Mouse (Mus musculus): ENCODE results near the gene Lactb. TPM values are rescaled to one million over a fixed set of nuclear protein-coding genes. Genes with fewer than 3 reads are reported as not detected.

The Lactb gene
- polyA plus RNA-seq, 1 experiment from 2014 or later, result 12.2 TPM

GRCm38 (mm10) chr9:66937507-66937906 lies 37.8 kb downstream of the Lactb start:
- Histone ChIP-seq H3K9me3 (no peaks in the 10 kb centered on the region), H3K4me3 (no peak overlapping the region), H3K27ac (no peak overlapping the region), H3K27me3 (no peaks in the 10 kb centered on the region; the same call in 1 of the 2 replicates), H3K36me3 (no peaks in the 10 kb centered on the region), H3K4me1 (replicated peaks) (peaks cover 28% of the 10 kb centered on the region), H3K4me2 (no peak overlapping the region), H3K9ac (no peak overlapping the region)
- 67% methylated on average over 8 of the region's 8 CpGs for WGBS
- ATAC-seq (ENCODE audit: low FRiP score), result no peak

- no peak overlapping the region for H3K4me3 ChIP-seq
- peaks cover 28% of the 10 kb centered on the region for H3K4me1 ChIP-seq (replicated peaks)
- no peaks in the 10 kb centered on the region for H3K36me3 ChIP-seq
- peak overlapping the region; percentile 73 for H3K27ac ChIP-seq
- 28% methylated on average over 19 of the region's 19 CpGs for WGBS
- H3K27me3 ChIP-seq, result no peaks in the 10 kb centered on the region
- H3K4me2 ChIP-seq, result peak overlapping the region; percentile 18
- H3K9me3 ChIP-seq, result no peaks in the 10 kb centered on the region
- peak; percentile 64 for ATAC-seq (ENCODE audit: low FRiP score)
- H3K9ac ChIP-seq, result 0 out of 2 replicates have a peak overlapping the region, but pooled peaks have one; percentile 31
These were observed 41.1 kb downstream of the Lactb start for GRCm38 (mm10) chr9:66933869-66934808.

GRCm38 (mm10) chr9:66930351-66930750 lies 44.9 kb downstream of the Lactb start:
- Histone ChIP-seq H3K4me1 (replicated peaks) (peaks cover 22% of the 10 kb centered on the region), H3K36me3 (no peaks in the 10 kb centered on the region), H3K9ac (no peak overlapping the region), H3K27ac (no peak overlapping the region), H3K4me3 (no peak overlapping the region), H3K27me3 (no peaks in the 10 kb centered on the region), H3K4me2 (no peak overlapping the region), H3K9me3 (no peaks in the 10 kb centered on the region)
- no peak for ATAC-seq (ENCODE audit: low FRiP score)
- 72% methylated on average over 7 of the region's 7 CpGs for WGBS

GRCm38 (mm10) chr9:66927696-66928402 lies 47.4 kb downstream of the Lactb start:
- Histone ChIP-seq H3K4me1 (replicated peaks) (0 out of 2 replicates have a peak, but pooled peaks cover under 1% of the 10 kb centered on the region), H3K27ac (no peak overlapping the region), H3K9ac (no peak overlapping the region), H3K4me3 (no peak overlapping the region), H3K36me3 (no peaks in the 10 kb centered on the region), H3K9me3 (no peaks in the 10 kb centered on the region), H3K4me2 (no peak overlapping the region), H3K27me3 (no peaks in the 10 kb centered on the region)
- no peak for ATAC-seq (ENCODE audit: low FRiP score)
- 61% methylated on average over 8 of the region's 8 CpGs for WGBS

GRCm38 (mm10) chr9:66925853-66926252 lies 49.4 kb downstream of the Lactb start:
- no peaks in the 10 kb centered on the region for H3K36me3 ChIP-seq
- H3K9me3 ChIP-seq, result no peaks in the 10 kb centered on the region
- 80% methylated on average over 3 of the region's 3 CpGs for WGBS
- H3K4me3 ChIP-seq, result no peak overlapping the region
- no peaks in the 10 kb centered on the region for H3K27me3 ChIP-seq
- no peaks in the 10 kb centered on the region for H3K4me1 ChIP-seq (replicated peaks)
- no peak overlapping the region for H3K27ac ChIP-seq
- no peak overlapping the region for H3K9ac ChIP-seq
- no peak for ATAC-seq (ENCODE audit: low FRiP score)
- H3K4me2 ChIP-seq, result no peak overlapping the region

GRCm38 (mm10) chr9:66922076-66922475 lies 53.2 kb downstream of the Lactb start:
- no peaks in the 10 kb centered on the region for H3K9me3 ChIP-seq
- H3K4me1 ChIP-seq (replicated peaks), result peaks cover 15% of the 10 kb centered on the region
- ATAC-seq (ENCODE audit: low FRiP score), result no peak
- H3K27ac ChIP-seq, result no peak overlapping the region
- H3K36me3 ChIP-seq, result no peaks in the 10 kb centered on the region
- H3K4me3 ChIP-seq, result no peak overlapping the region
- H3K27me3 ChIP-seq, result no peaks in the 10 kb centered on the region
- no peak overlapping the region for H3K9ac ChIP-seq
- H3K4me2 ChIP-seq, result no peak overlapping the region
- WGBS, result 97% methylated on average over 1 of the region's 1 CpGs

GRCm38 (mm10) chr9:66920488-66921279 lies 54.6 kb downstream of the Lactb start:
- peak overlapping the region; percentile 74 for H3K4me2 ChIP-seq
- no peak for ATAC-seq (ENCODE audit: low FRiP score)
- no peaks in the 10 kb centered on the region for H3K27me3 ChIP-seq
- 11% methylated on average over 6 of the region's 6 CpGs for WGBS
- no peak overlapping the region for H3K9ac ChIP-seq
- H3K27ac ChIP-seq, result no peak overlapping the region
- no peaks in the 10 kb centered on the region for H3K9me3 ChIP-seq
- peaks cover 25% of the 10 kb centered on the region for H3K4me1 ChIP-seq (replicated peaks)
- H3K36me3 ChIP-seq, result no peaks in the 10 kb centered on the region
- H3K4me3 ChIP-seq, result no peak overlapping the region

- H3K27ac ChIP-seq, result peak overlapping the region; percentile 82
- H3K4me3 ChIP-seq, result peak overlapping the region; percentile 87
- H3K9ac ChIP-seq, result peak overlapping the region; percentile 70
- H3K27me3 ChIP-seq, result no peaks in the 10 kb centered on the region
- H3K4me1 ChIP-seq (replicated peaks), result peaks cover 31% of the 10 kb centered on the region
- H3K4me2 ChIP-seq, result peak overlapping the region; percentile 74
- H3K9me3 ChIP-seq, result no peaks in the 10 kb centered on the region
- H3K36me3 ChIP-seq, result no peaks in the 10 kb centered on the region
- under 1% methylated on average over 14 of the region's 14 CpGs for WGBS
- peak; percentile 57 for ATAC-seq (ENCODE audit: low FRiP score)
These were observed 55.3 kb downstream of the Lactb start for GRCm38 (mm10) chr9:66919981-66920380.

- Histone ChIP-seq H3K36me3 (no peaks in the 10 kb centered on the region), H3K4me1 (replicated peaks) (peaks cover 34% of the 10 kb centered on the region), H3K27ac (peak within 1 kb of the TSS; percentile 94), H3K9me3 (no peaks in the 10 kb centered on the region), H3K9ac (peak within 1 kb of the TSS; percentile 91), H3K4me3 (peak within 1 kb of the TSS; percentile 87), H3K4me2 (peak within 1 kb of the TSS; percentile 74), H3K27me3 (no peaks in the 10 kb centered on the region)
- ATAC-seq (ENCODE audit: low FRiP score), result peak; percentile 99
- 1% methylated on average over 49 of the region's 49 CpGs for WGBS
These were observed 55.8 kb downstream of the Lactb start, which contains the start of gene Rab8b for GRCm38 (mm10) chr9:66919382-66919971. Gene Rab8b, minus strand, starts transcription at chr9:66919687.

GRCm38 (mm10) chr9:66918672-66919330 lies 56.5 kb downstream of the Lactb start:
- H3K27ac ChIP-seq, result peak overlapping the region; percentile 94
- no peaks in the 10 kb centered on the region for H3K36me3 ChIP-seq
- H3K9me3 ChIP-seq, result no peaks in the 10 kb centered on the region
- peak overlapping the region; percentile 91 for H3K9ac ChIP-seq
- ATAC-seq (ENCODE audit: low FRiP score), result no peak
- 3% methylated on average over 27 of the region's 27 CpGs for WGBS
- H3K4me2 ChIP-seq, result peak overlapping the region; percentile 74
- H3K4me3 ChIP-seq, result peak overlapping the region; percentile 87
- no peaks in the 10 kb centered on the region for H3K27me3 ChIP-seq
- H3K4me1 ChIP-seq (replicated peaks), result peaks cover 40% of the 10 kb centered on the region

- H3K36me3 ChIP-seq, result no peaks in the 10 kb centered on the region
- WGBS, result 67% methylated on average over 1 of the region's 1 CpGs
- H3K27me3 ChIP-seq, result no peaks in the 10 kb centered on the region
- H3K9me3 ChIP-seq, result no peaks in the 10 kb centered on the region
- H3K4me1 ChIP-seq (replicated peaks), result peaks cover 47% of the 10 kb centered on the region
- ATAC-seq (ENCODE audit: low FRiP score), result no peak
- no peak overlapping the region for H3K9ac ChIP-seq
- H3K4me2 ChIP-seq, result peak overlapping the region; percentile 74
- H3K27ac ChIP-seq, result no peak overlapping the region
- H3K4me3 ChIP-seq, result peak overlapping the region; percentile 87
These were observed 57.4 kb downstream of the Lactb start for GRCm38 (mm10) chr9:66917892-66918255.
